In the genomic region with DNA sequence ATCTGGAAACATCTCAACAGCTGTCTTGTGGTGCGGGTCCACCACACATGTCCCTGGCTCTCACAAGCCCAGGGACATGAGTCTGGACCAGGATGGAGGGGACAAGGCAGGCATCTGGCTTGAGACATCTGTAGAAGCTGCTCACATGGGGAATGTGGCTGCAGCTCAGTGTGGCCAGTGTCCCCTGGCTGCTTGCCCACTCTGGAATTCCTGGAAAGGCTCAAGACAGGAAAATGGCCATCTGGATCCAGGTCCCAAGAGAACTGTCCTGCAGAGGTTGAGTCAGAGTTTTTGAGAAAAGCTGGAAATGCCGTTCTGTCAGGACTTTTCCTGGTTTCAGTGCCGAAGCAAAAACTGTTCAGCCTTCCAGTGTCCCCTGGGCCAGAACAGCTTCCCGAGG, we compare ENCODE assay signal across 8 mouse cellular contexts.
DNase-seq lines count a peak whose midpoint lies in the region; ATAC-seq lines count a peak whose summit lies in the region.

No protein-coding gene starts in this region.

- no peaks in the 10 kb centered on the region for H3K9me3 ChIP-seq in hindbrain, embryonic 15.5 days
- H3K9me3 ChIP-seq in lung, embryonic 16.5 days (ENCODE audit: control insufficient read depth, low read length) = no peaks in the 10 kb centered on the region

- no peak for ATAC-seq in hindbrain, embryonic 15.5 days (ENCODE audit: low FRiP score, low read depth)
- peak; percentile 55; the same call in 1 of the 2 replicates for ATAC-seq in lung, embryonic 16.5 days (ENCODE audit: low read depth)
- no peak for ATAC-seq in erythroblast, adult 5-6 weeks (replicated peaks; ENCODE audit: low FRiP score, poor library complexity, severe bottlenecking)

- intact Hi-C loops in left cerebral cortex, postnatal 4 days (cut with DNase I) = no loop called here
- intact Hi-C loops in left cerebral cortex, postnatal 36 days (cut with DNase I) = loop anchor here (5.0 kb wide), 1 partner anchor 56 kb away; no protein-coding TSS in a partner anchor

- peak overlapping the region; percentile 55; the same call in 1 of the 2 replicates for H3K27ac ChIP-seq in hindbrain, embryonic 15.5 days (replicated peaks)
- H3K27ac ChIP-seq in lung, embryonic 16.5 days (ENCODE audit: low read length) = peak overlapping the region; percentile 76

- no peaks in the 10 kb centered on the region for H3K36me3 ChIP-seq in hindbrain, embryonic 15.5 days
- H3K36me3 ChIP-seq in lung, embryonic 16.5 days (ENCODE audit: control insufficient read depth, insufficient read depth, low read length) = no peaks in the 10 kb centered on the region

- H3K4me3 ChIP-seq in hindbrain, embryonic 15.5 days = no peak overlapping the region
- no peak overlapping the region for H3K4me3 ChIP-seq in lung, embryonic 16.5 days (ENCODE audit: low read length)

- WGBS in hindbrain, embryonic 15.5 days = 76% methylated on average over 4 of the region's 4 CpGs
- WGBS in lung, embryonic 16.5 days = 36% methylated on average over 4 of the region's 4 CpGs

- H3K27me3 ChIP-seq in hindbrain, embryonic 15.5 days = no peaks in the 10 kb centered on the region
- H3K27me3 ChIP-seq in lung, embryonic 16.5 days (ENCODE audit: control insufficient read depth, insufficient read depth, low read depth, low read length) = no peaks in the 10 kb centered on the region

- peak; percentile 41 for DNase-seq in left cerebral cortex, postnatal 4 days
- DNase-seq in left cerebral cortex, adult 8-10 months (ENCODE audit: low spot score in 2 of 2) = no peak
- DNase-seq in gastrocnemius, postnatal 10 days = peak; percentile 83
- no peak for DNase-seq in thymus, adult 18-20 months
- DNase-seq in left cerebral cortex, postnatal 36 days (ENCODE audit: low spot score in 2 of 2) = no peak

- H3K4me2 ChIP-seq in hindbrain, embryonic 15.5 days = no peak overlapping the region
- H3K4me2 ChIP-seq in lung, embryonic 16.5 days (ENCODE audit: low read depth, low read length) = no peak overlapping the region

- H3K9ac ChIP-seq in hindbrain, embryonic 15.5 days = no peak overlapping the region
- H3K9ac ChIP-seq in lung, embryonic 16.5 days (ENCODE audit: low read length) = no peak overlapping the region

- peaks cover 29% of the 10 kb centered on the region for H3K4me1 ChIP-seq in hindbrain, embryonic 15.5 days (replicated peaks)
- H3K4me1 ChIP-seq in lung, embryonic 16.5 days (replicated peaks; ENCODE audit: control insufficient read depth, insufficient read depth, low read length) = peaks cover 28% of the 10 kb centered on the region

Comparison
In these comparisons a context has a peak if more than half of its experiments do, and no peak if none do; other contexts are left out.
1. DNase-seq: peak in left cerebral cortex, postnatal 4 days (single experiment) and gastrocnemius, postnatal 10 days (single experiment); none in left cerebral cortex, adult 8-10 months (0 of 2), thymus, adult 18-20 months (0 of 2) and left cerebral cortex, postnatal 36 days (0 of 2).